Mouse (Mus musculus) T-cell, adult 2 months (primary cell): ENCODE measurements around the gene Tmem33.

Experiments
- DNase-seq: peaks from one replicate; pipeline ENCODE4 v3.0.0; 2022; ENCODE audit warnings: low spot score

Gene Tmem33

GRCm38 (mm10) chr5:67260531-67261371, at the start of gene Tmem33:
Gene Tmem33, plus strand, starts transcription at chr5:67260565.
- DNase-seq: peak; percentile 91

- no peak for DNase-seq
Measured at GRCm38 (mm10) chr5:67213168-67213567, 47.2 kb upstream of the Tmem33 start.

- no peak for DNase-seq
Measured at GRCm38 (mm10) chr5:67215121-67216030, 45.0 kb upstream of the Tmem33 start.

DNA sequence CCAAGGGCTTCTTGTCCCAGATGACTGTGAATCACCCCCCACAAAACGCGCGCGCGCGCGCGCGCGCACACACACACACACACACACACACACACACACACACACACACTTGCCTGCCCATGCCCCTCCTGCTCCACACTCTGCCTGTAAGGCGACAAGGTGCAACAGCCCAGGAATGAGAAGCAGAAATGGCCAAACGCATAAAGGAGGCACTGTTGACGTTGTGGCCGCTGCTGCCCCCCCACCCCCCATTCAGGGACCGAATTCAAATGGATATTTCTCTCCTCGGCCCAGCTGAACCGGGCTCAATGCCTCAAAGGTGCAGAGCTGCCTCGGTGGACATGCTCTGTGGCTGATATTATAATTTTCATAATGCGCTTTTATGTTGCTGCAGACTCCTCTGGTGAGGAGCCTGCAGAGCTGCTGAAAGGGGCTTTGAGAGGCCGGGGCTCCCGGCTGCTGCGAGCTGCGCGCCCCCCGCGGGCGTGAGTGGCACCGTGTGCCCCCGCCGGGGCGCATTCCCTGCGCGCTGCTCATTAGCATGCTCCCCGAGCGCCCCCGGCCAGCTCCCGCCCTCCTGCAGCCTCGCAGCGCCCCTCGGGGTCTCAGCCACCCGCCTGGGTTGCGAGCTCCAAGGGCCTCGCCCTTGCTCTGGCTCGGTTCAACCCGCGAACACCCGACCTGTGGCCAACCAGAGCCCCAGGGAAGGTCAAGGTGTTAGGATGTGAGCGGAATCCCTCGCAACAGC, 44.2 kb upstream of the Tmem33 start:
- no peak for DNase-seq

- no peak for DNase-seq
Measured at GRCm38 (mm10) chr5:67216779-67217095, 43.6 kb upstream of the Tmem33 start.

DNA sequence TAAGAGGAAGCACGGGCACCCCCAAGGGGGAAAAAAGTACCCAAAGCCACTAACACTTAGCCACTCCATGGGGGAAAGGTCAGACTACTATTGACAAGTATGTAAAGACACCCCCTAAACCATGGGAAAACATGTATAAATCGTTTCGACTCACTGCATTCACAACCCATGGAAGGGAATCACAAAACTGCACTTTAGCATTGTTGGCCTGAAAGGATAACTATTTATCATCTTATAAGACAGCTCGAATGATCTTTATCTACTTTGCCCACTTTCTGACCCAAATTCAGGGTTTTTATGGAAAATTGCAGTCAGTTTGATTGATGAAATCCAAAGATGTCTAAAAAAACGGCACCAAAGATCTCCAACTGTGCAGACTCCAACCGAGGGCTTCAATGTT, 38.5 kb upstream of the Tmem33 start:
- no peak for DNase-seq

DNA sequence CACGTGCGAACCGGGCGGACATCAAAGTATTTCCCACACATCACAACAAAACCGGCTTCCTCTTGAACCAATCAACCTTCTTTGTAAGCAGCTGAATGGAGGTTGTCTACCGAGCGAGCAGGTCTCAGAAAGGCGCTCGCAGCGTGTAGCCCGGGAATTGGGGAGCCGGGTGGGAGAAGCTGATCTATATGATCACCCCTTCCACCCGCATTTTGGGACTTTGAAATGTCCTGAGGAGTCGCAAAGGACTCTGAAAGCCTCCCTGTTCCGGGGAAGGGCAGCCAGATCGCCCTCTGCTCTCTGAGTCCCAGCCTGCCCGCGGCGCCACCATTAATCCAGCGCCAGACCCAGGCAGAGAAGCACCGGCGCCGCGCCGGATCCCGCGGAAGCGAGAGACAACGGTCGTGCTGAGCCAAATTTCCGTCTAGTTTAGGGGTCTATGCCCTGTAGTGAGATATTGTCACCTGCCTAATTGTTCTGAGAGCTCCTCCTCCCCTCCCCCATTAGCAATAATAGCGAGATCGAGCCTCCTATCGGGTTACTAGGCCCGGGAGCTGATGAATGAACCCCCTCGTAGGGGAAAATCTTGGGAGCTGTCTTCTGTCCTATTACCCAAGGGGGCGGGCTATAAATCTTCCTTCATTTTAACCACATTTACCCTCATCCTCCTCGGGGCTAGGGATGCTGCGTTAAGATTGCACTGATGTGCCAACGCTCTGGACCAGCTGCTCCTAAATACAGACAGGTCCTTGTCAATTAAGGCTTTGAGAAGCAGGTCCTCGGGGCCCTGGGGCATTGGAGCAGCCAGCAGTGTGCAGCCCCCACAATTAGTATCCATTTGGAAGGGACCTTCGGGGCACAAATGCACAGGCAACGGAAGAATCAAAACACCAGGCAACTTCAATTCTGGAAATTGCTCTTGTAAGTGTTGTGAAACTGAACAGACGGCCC, 37.6 kb upstream of the Tmem33 start:
- DNase-seq: no peak

- no peak for DNase-seq
Measured at GRCm38 (mm10) chr5:67223391-67224121, 36.8 kb upstream of the Tmem33 start.

DNA sequence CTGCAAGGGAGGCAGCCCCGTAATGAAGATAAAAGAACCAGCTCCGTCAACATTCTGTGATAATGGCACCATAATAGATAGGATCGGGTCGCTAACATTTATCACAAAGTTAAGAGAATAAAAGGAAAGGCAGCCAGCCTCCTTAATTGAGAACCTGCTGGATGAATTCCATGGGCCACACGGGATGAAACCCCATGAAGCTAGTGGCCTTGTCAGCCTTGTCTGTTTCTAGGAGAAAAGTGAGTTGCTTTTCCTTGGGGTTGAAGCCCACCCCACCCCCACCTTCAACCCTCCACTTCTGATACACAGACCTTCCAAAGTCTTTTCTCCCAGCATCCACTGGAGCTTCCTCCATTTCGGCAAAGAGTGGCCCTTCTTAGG, 36.3 kb upstream of the Tmem33 start:
- no peak for DNase-seq

DNA sequence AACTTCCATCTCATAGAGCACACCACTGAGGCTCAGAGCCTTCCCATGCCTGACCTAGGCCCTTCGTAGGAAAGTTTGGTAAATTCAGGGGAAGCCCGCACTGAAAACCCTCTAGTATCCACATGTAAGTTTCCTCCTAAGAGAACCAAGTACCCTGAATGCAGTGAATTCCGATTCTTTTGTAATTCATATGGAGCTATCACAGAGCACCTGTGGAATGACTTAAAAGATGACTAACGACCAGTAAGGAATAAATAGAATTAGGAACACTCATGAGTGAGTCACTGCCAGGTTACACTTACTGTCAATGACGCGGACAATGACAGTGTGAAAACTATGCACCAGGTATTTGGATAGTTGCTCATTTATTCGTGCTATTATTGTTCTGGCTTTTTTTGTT, 34.6 kb upstream of the Tmem33 start:
- DNase-seq: no peak

GRCm38 (mm10) chr5:67227261-67227660, 33.1 kb upstream of the Tmem33 start:
- DNase-seq: no peak

DNA sequence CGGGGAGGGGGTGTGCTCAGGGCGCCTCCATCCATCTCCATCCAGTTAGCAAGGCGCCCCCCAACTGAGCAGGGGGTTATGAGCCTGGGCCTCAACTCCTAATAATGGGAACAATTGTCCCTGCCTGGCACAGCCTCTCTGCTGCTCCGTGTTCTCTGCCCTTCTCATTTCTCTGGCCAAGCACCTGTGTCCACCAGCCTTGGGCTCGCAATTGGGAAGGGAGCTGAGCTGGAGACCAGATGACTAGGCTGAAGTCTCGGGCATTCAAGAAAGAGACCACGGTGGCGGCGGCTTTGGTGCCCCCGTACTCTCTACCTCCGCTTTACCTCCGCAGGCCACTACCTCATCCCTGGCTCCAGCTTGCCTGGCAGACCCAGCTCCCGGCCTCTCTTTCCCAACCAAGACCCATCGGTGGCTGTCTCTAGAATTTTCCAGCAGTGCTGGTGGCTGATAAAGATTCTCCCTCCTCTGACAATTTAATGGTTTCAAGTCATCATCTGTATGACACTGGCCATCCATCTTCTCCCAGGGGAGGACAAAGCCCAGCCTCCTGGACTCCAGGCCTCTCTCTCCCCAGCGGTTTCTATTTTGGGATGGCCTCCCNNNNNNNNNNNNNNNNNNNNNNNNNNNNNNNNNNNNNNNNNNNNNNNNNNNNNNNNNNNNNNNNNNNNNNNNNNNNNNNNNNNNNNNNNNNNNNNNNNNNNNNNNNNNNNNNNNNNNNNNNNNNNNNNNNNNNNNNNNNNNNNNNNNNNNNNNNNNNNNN, 32.5 kb upstream of the Tmem33 start:
- no peak for DNase-seq

DNA sequence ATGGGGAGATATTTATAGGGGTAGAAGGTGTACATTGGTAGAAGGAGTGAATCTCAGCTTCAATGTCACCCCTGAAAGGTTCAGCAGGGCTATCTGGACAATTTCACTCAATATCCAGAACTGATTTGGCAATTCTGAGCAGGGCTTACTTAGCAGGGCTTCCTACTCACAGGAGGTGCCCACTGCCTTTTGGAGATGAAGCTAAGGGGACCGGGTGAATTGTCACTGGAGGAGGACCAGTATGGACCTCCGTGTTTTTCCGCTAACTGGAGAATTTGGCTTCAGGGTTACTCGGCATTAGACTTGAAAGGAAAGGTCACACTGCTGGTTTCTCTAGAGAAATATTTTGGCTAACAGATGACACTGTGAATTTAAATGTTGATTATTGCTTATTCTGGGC, 25.7 kb upstream of the Tmem33 start:
- DNase-seq: no peak

DNA sequence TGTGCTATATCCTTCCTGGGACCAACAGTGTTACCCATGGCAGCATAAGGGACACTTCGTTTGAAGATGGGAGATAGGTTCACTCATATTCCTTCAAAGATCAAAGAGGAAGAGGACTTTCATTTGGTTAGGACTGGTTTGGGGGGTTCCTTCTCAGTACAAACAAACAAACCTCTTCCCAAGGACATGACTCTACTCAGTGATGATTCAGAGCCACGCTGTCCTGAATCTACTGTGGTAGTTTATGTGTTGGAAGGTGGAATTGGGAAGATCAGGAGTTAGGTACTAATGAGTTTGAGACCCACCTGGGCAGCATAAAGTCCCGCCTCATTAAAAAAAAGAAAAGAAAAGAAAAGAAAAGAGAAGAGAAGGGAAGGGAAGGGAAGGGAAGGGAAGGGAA, 24.9 kb upstream of the Tmem33 start:
- no peak for DNase-seq

- no peak for DNase-seq
Measured at GRCm38 (mm10) chr5:67236601-67237000, 23.8 kb upstream of the Tmem33 start.

DNA sequence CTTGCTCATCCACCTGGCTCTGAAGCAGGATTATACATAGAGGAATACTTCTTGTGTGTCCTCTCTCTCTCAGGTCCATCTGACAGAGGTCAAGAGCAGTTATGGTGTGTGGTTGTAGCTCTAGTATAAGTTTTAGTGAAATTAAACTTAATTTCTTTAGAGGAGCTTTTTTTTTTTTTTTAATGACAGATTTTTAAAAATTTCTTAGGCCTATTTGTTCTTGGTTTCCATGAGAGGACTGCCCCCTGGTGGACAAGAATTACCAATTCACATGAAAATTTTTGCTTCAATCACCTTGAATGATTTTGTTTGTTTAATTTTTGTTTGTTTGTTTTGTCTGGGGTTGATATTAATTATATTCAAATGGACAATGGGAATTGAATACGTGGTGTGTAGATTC, 22.1 kb upstream of the Tmem33 start:
- no peak for DNase-seq

GRCm38 (mm10) chr5:67241713-67242112, 18.7 kb upstream of the Tmem33 start:
- DNase-seq: no peak

- DNase-seq: no peak
Measured at GRCm38 (mm10) chr5:67243231-67243630, 17.1 kb upstream of the Tmem33 start.

DNA sequence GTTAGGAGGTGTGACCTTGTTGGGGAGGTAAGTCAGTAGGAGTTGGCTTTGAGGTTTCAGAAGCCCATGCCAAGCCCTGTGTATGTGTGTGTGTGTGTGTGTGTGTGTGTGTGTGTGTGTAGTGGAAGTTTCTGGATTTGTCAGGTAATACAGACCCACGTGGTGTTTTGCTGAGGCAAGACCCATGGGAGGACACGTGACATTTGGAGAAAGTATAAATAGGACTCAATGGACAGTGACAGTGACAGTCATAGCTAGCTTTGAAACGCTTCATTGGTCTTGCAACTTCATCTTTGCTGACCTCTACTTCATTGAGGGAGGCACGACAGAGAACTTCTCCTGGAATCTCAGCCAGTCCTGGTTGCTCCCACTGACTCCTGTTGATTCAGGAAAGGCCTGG, 8.1 kb upstream of the Tmem33 start:
- DNase-seq: no peak

- DNase-seq: no peak
Measured at GRCm38 (mm10) chr5:67255664-67256063, 4.7 kb upstream of the Tmem33 start.
